Mouse (Mus musculus): ENCODE data around the gene Plcg1. TPM values are rescaled to one million over a fixed set of nuclear protein-coding genes. Genes with fewer than 3 reads are reported as not detected.

Plcg1 gene
- polyA plus RNA-seq, 1 experiment from 2014 or later: 28.6 TPM

DNA sequence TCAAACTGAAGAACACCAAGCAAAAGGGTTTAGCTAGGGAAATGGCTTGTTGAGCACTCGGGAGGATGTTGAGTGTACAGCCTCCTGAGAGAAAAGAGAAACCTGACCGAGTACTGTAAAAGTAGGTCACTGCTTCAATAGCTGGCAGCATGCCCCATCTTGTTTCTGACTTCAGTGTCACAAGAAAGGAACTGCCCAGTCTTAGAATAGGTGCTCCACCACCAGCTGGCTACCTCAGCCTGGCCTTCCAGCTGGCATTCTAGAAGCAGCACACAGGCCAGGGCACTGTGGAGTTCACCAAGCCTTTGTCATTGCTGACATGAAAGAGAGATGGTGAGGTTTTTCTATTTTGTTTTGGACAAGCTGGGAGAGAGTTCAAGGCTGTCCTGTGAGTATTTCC lies 65.9 kb downstream of the Plcg1 start:
- no peaks in the 10 kb centered on the region for H3K4me1 ChIP-seq (ENCODE audit: control insufficient read depth, insufficient read depth, low read length)
- H3K4me3 ChIP-seq (replicated peaks; ENCODE audit: low read length): no peak overlapping the region
- no peaks in the 10 kb centered on the region for H3K9me3 ChIP-seq (replicated peaks; ENCODE audit: control insufficient read depth, low read length)
- no peaks in the 10 kb centered on the region for H3K27me3 ChIP-seq (ENCODE audit: control insufficient read depth, insufficient read depth, low read length)
- H3K9ac ChIP-seq (ENCODE audit: low read length): no peak overlapping the region
- no peak for ATAC-seq (ENCODE audit: insufficient read depth, low FRiP score)
- WGBS: 52% methylated on average over 2 of the region's 2 CpGs
- no peak overlapping the region for H3K27ac ChIP-seq (ENCODE audit: low read length)
- no peaks in the 10 kb centered on the region for H3K36me3 ChIP-seq (ENCODE audit: control insufficient read depth, insufficient read depth, low read length)
- no peak overlapping the region for H3K4me2 ChIP-seq (ENCODE audit: low read depth, low read length)

DNA sequence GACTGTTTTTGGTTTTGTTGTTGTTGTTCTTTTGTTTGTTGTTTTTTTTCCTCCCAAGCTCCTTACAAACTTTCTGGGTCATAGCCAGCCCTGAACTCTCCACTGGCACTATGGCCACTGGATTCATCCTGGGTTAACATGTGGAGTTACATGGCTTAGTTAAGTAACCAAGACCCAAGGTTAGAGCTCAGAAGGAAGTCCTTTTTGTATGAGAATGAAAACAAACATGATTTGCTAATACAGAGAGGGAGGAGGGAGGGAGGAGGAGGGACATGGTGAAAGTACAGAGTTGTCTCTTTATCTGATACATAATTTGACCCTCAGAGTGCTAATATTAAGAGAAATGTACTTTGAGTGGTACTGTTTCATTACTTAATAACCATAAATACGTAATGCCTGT lies 67.1 kb downstream of the Plcg1 start:
- Histone ChIP-seq H3K9me3 (replicated peaks; ENCODE audit: control insufficient read depth, low read length) (no peaks in the 10 kb centered on the region), H3K4me3 (replicated peaks; ENCODE audit: low read length) (no peak overlapping the region), H3K9ac (ENCODE audit: low read length) (no peak overlapping the region), H3K27ac (ENCODE audit: low read length) (no peak overlapping the region), H3K4me2 (ENCODE audit: low read depth, low read length) (no peak overlapping the region), H3K4me1 (ENCODE audit: control insufficient read depth, insufficient read depth, low read length) (no peaks in the 10 kb centered on the region), H3K36me3 (ENCODE audit: control insufficient read depth, insufficient read depth, low read length) (no peaks in the 10 kb centered on the region), H3K27me3 (ENCODE audit: control insufficient read depth, insufficient read depth, low read length) (no peaks in the 10 kb centered on the region)
- ATAC-seq (ENCODE audit: insufficient read depth, low FRiP score): no peak
- 80% methylated on average over 1 of the region's 1 CpGs for whole genome bisulfite sequencing

DNA sequence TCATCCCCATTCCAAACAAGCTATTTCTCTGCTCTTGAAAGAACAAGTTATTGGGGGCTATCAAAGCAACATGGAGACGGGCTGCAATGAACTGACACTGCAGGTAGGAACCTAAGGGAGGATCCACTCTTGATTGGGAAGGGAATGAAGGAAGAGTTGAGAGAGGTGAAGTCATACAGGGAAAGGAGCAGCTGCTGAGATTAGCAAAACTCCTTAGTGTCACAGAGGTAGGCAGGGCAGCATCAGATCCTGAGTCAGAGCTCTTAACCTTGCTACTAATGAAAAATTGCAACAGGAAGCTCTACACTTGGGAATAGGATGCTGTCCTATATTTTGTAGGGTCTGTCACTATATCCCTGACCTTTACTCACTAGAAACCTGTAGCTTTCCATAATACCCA lies 69.9 kb downstream of the Plcg1 start:
- H3K4me1 ChIP-seq (ENCODE audit: control insufficient read depth, insufficient read depth, low read length): peaks cover 3% of the 10 kb centered on the region; the same call in 1 of the 2 replicates
- no peak overlapping the region for H3K4me2 ChIP-seq (ENCODE audit: low read depth, low read length)
- WGBS: 85% methylated on average over 1 of the region's 1 CpGs
- ATAC-seq (ENCODE audit: insufficient read depth, low FRiP score): no peak
- no peaks in the 10 kb centered on the region for H3K36me3 ChIP-seq (ENCODE audit: control insufficient read depth, insufficient read depth, low read length)
- no peaks in the 10 kb centered on the region for H3K27me3 ChIP-seq (ENCODE audit: control insufficient read depth, insufficient read depth, low read length)
- H3K27ac ChIP-seq (ENCODE audit: low read length): no peak overlapping the region
- no peak overlapping the region for H3K9ac ChIP-seq (ENCODE audit: low read length)
- no peak overlapping the region for H3K4me3 ChIP-seq (replicated peaks; ENCODE audit: low read length)
- H3K9me3 ChIP-seq (replicated peaks; ENCODE audit: control insufficient read depth, low read length): no peaks in the 10 kb centered on the region

DNA sequence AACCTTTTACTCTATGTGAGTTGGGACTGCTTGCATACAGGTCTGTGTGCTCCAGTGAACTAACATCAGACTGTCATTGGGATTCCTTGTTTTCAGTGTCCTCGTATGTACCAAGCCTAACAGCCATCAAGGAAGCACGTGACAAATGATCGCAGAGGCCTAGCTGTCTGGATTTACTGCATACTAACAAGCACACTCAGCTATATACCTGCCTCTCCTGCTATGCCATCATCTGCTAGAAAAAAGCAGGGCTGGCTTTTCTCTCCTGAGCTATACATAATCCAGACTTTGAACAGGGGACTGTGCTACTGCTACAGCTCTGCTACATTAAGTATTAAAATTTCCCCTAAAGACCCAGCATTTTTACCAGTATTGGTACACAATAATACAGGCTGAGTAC lies 71.2 kb downstream of the Plcg1 start:
- Histone ChIP-seq H3K36me3 (ENCODE audit: control insufficient read depth, insufficient read depth, low read length) (no peaks in the 10 kb centered on the region), H3K9ac (ENCODE audit: low read length) (no peak overlapping the region), H3K4me1 (ENCODE audit: control insufficient read depth, insufficient read depth, low read length) (peaks cover 3% of the 10 kb centered on the region; the same call in 1 of the 2 replicates), H3K27me3 (ENCODE audit: control insufficient read depth, insufficient read depth, low read length) (no peaks in the 10 kb centered on the region), H3K4me3 (replicated peaks; ENCODE audit: low read length) (no peak overlapping the region), H3K27ac (ENCODE audit: low read length) (no peak overlapping the region), H3K9me3 (replicated peaks; ENCODE audit: control insufficient read depth, low read length) (no peaks in the 10 kb centered on the region), H3K4me2 (ENCODE audit: low read depth, low read length) (no peak overlapping the region)
- WGBS: 77% methylated on average over 3 of the region's 3 CpGs
- no peak for ATAC-seq (ENCODE audit: insufficient read depth, low FRiP score)

DNA sequence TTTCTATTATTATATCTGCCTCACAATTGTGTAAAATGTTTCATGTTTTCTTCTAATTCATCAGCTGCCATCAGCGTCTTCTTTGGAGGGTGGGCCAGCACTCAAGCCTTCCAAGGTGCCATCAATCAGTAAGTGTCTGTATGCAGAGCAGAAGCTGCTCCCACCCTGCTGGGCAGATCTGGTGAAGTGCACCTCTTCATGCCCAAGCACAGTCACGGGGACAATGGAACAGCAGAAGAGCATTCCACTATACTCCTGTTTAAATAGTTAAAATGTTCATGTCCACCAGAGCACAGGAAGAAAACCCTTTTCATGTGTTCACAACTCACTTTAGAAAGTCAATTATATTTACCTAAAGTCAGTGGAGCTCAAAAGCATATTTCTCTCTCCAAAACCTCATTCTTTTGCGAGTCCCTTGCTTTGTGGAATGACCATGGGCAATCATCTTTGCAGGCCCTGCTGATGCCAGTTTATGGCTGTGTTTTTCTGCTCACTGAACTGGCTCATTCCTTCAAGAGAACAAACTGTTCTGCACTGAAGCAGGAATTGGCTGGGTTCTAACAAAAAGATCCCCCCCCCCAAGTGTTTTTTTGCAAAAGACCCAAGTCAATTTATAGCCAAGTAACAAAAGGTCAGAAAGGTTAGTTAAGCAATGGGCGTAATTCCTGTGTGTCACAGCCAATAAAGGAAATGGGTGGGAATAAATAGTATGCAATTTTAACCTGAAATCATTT lies 73.9 kb downstream of the Plcg1 start:
- 41% methylated on average over 4 of the region's 4 CpGs for WGBS
- no peak overlapping the region for H3K27ac ChIP-seq (ENCODE audit: low read length)
- H3K27me3 ChIP-seq (ENCODE audit: control insufficient read depth, insufficient read depth, low read length): no peaks in the 10 kb centered on the region
- no peak overlapping the region for H3K9ac ChIP-seq (ENCODE audit: low read length)
- no peaks in the 10 kb centered on the region for H3K9me3 ChIP-seq (replicated peaks; ENCODE audit: control insufficient read depth, low read length)
- peaks cover 3% of the 10 kb centered on the region; the same call in 1 of the 2 replicates for H3K4me1 ChIP-seq (ENCODE audit: control insufficient read depth, insufficient read depth, low read length)
- H3K4me3 ChIP-seq (replicated peaks; ENCODE audit: low read length): no peak overlapping the region
- no peak overlapping the region for H3K4me2 ChIP-seq (ENCODE audit: low read depth, low read length)
- ATAC-seq (ENCODE audit: insufficient read depth, low FRiP score): no peak
- no peaks in the 10 kb centered on the region for H3K36me3 ChIP-seq (ENCODE audit: control insufficient read depth, insufficient read depth, low read length)

DNA sequence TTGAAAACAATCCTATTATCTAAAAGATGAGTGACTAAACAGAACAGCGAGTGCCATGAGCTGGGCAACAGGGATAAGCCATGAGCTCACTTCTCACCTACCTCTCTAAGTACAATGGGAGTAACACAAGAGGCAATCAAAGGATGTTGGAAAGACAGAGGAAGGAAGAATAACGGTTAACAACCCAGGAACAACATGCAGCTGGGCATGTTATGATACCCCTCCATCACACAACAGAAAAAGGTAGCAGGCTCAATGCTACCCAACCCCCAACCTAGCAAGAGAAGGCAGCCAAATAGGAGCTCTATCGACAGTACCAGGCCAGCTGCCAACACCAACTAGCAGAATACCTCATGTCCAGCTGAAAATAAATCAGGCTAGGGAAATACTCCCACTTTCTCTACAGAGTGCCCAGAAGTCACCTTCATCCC lies 75.0 kb downstream of the Plcg1 start:
- Histone ChIP-seq H3K4me3 (replicated peaks; ENCODE audit: low read length) (no peak overlapping the region), H3K27ac (ENCODE audit: low read length) (no peak overlapping the region), H3K27me3 (ENCODE audit: control insufficient read depth, insufficient read depth, low read length) (no peaks in the 10 kb centered on the region), H3K4me1 (ENCODE audit: control insufficient read depth, insufficient read depth, low read length) (peaks cover 3% of the 10 kb centered on the region; the same call in 1 of the 2 replicates), H3K9me3 (replicated peaks; ENCODE audit: control insufficient read depth, low read length) (no peaks in the 10 kb centered on the region), H3K36me3 (ENCODE audit: control insufficient read depth, insufficient read depth, low read length) (no peaks in the 10 kb centered on the region), H3K9ac (ENCODE audit: low read length) (no peak overlapping the region), H3K4me2 (ENCODE audit: low read depth, low read length) (no peak overlapping the region)
- no peak for ATAC-seq (ENCODE audit: insufficient read depth, low FRiP score)
- WGBS: 59% methylated on average over 3 of the region's 3 CpGs

DNA sequence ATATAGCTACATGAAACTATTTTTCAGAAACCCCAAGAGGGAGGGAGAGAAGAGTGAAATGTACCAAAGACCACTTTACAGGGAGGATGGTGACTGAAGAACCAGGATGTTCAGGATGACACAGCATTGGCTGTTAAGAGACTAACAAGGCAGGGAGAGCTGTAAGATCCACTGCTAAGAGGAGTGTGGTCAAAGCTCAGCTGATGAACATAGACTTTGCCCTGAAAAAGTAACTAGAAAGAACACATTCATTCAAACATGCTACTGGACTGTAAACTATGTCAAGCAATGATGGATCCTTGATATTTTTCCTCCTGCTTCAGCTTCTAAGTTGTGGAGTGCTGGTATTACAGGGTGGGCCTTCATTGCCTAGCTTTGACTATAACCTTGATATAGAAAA lies 79.3 kb downstream of the Plcg1 start:
- Histone ChIP-seq H3K27ac (ENCODE audit: low read length) (no peak overlapping the region), H3K9ac (ENCODE audit: low read length) (no peak overlapping the region), H3K36me3 (ENCODE audit: control insufficient read depth, insufficient read depth, low read length) (no peaks in the 10 kb centered on the region; the same call in 1 of the 2 replicates), H3K27me3 (ENCODE audit: control insufficient read depth, insufficient read depth, low read length) (no peaks in the 10 kb centered on the region), H3K9me3 (replicated peaks; ENCODE audit: control insufficient read depth, low read length) (no peaks in the 10 kb centered on the region), H3K4me3 (replicated peaks; ENCODE audit: low read length) (no peak overlapping the region), H3K4me1 (ENCODE audit: control insufficient read depth, insufficient read depth, low read length) (no peaks in the 10 kb centered on the region), H3K4me2 (ENCODE audit: low read depth, low read length) (no peak overlapping the region)
- no peak for ATAC-seq (ENCODE audit: insufficient read depth, low FRiP score)

DNA sequence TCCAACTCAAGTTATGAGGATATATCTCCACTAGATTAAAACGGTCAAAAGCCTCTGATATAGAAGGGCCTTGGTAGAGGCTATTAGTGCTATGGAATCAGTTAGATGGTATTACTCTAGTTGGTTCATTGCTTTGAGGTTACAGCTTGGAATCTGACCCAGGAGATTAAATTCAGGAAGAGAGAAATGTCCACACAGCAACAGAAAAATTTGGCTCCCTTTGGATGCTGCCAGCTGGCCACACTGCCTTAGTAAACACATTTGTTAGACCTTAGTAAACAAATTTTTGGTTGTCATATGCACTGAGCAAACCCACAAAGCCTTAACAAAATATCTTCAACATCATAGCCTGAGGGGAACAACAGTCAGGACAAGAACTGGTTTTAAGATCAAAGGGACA lies 79.7 kb downstream of the Plcg1 start:
- Histone ChIP-seq H3K9me3 (replicated peaks; ENCODE audit: control insufficient read depth, low read length) (no peaks in the 10 kb centered on the region), H3K9ac (ENCODE audit: low read length) (no peak overlapping the region), H3K27me3 (ENCODE audit: control insufficient read depth, insufficient read depth, low read length) (no peaks in the 10 kb centered on the region), H3K4me2 (ENCODE audit: low read depth, low read length) (no peak overlapping the region), H3K4me1 (ENCODE audit: control insufficient read depth, insufficient read depth, low read length) (no peaks in the 10 kb centered on the region), H3K27ac (ENCODE audit: low read length) (no peak overlapping the region), H3K36me3 (ENCODE audit: control insufficient read depth, insufficient read depth, low read length) (no peaks in the 10 kb centered on the region; the same call in 1 of the 2 replicates), H3K4me3 (replicated peaks; ENCODE audit: low read length) (no peak overlapping the region)
- ATAC-seq (ENCODE audit: insufficient read depth, low FRiP score): no peak
- 58% methylated on average over 1 of the region's 1 CpGs for WGBS
